Mouse (Mus musculus) ES-Bruce4 (cell line): Measurements from ENCODE around the gene Ncbp3. TPM values are rescaled to one million over a fixed set of nuclear protein-coding genes. Genes with fewer than 3 reads are reported as not detected.
"Not testable (repeated sequence)": the region's sequence is repeated elsewhere in the genome, so short reads cannot be mapped to it uniquely, and the experiment has no call there.

Source experiments
- H3K27ac ChIP-seq: 2 replicates; pipeline ENCODE4 v1.5.1; 2012; ENCODE audit warnings: low read length, inconsistent platforms; ENCODE audit not compliant: insufficient read depth
- H3K27me3 ChIP-seq: 2 replicates; pipeline ENCODE4 v1.6.1; 2012; ENCODE audit warnings: mild to moderate bottlenecking, low read length, inconsistent platforms; ENCODE audit not compliant: control insufficient read depth, poor library complexity, insufficient read depth, severe bottlenecking
- H3K36me3 ChIP-seq: 2 replicates; pipeline ENCODE4 v1.6.1; 2012; ENCODE audit warnings: inconsistent platforms, mild to moderate bottlenecking, low read length, moderate library complexity; ENCODE audit not compliant: control insufficient read depth, poor library complexity, insufficient read depth, severe bottlenecking
- H3K4me1 ChIP-seq: one replicate; pipeline ENCODE4 v1.8.1; 2011; ENCODE audit warnings: low read length; ENCODE audit not compliant: control insufficient read depth, insufficient read depth
- H3K4me3 ChIP-seq: 2 replicates; pipeline ENCODE4 v1.5.1; 2011; ENCODE audit warnings: low read depth, mild to moderate bottlenecking, low read length
- H3K9ac ChIP-seq: 2 replicates; pipeline ENCODE4 v1.6.1; 2012; ENCODE audit warnings: low read depth, mild to moderate bottlenecking, inconsistent platforms; ENCODE audit not compliant: poor library complexity, severe bottlenecking
- H3K9me3 ChIP-seq: replicated peaks from 2 replicates; pipeline ENCODE4 v1.6.1; 2012; ENCODE audit warnings: mild to moderate bottlenecking, low read length, inconsistent platforms; ENCODE audit not compliant: control insufficient read depth, poor library complexity, insufficient read depth, severe bottlenecking
- CTCF ChIP-seq: IDR thresholded peaks from one replicate; pipeline ENCODE4 v1.8.1; 2011; ENCODE audit warnings: low read depth, low read length
- EP300 ChIP-seq: IDR thresholded peaks from 2 replicates; pipeline ENCODE4 v1.6.1; 2011; ENCODE audit warnings: low read depth, low read length; ENCODE audit not compliant: insufficient read depth
- POLR2A ChIP-seq: IDR thresholded peaks from one replicate; pipeline ENCODE4 v1.8.1; 2011; ENCODE audit warnings: low read length; ENCODE audit not compliant: insufficient read depth
- polyA plus RNA-seq: library from polyadenylated mRNA; stranded (reverse); fragments of >200 nt; gene quantifications from 2 replicates; pipeline ENCODE4 v1.2.4, GENCODE M21; 2011; ENCODE audit warnings: low read depth; ENCODE audit not compliant: missing spikeins, insufficient read depth, insufficient read length

Gene Ncbp3
- polyA plus RNA-seq, 1 experiment = 17.9 TPM

DNA sequence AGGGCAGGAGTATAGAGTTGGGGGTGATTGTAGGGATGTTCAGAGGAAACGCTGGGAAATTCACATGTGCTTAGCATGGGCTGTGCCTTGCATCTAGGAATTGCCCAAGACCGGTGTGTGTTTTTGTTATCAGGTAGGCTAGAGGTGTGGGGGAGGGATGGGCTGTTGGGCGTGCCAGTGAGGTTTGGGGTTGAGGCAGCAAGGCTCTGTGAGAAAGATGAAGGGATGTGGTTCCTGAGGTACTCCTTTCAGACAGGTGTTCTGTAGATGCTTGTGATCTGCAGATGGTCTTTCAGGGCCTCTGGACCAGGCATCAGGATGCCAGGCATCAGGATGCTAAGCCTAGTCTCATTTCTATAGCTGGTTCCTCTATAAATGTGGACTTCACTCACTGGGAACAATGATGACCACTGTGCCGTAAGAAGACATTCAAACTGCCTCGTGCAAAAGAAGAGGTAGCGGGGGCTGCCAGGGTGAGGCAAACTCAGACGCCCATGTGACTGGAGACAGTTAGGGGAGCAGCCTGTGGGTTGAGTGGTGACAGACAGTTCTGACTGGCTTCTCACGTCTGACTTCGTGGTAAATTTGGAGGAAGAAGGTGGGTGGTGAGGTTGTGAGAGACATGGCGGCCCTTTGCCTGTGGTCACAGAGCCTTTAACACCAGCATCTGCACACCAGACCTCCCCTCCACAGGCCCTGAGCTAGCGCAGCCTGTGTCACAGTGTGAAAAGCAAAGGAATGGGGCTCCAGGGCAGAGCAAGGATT, 46.8 kb downstream of the Ncbp3 start:
- no peaks in the 10 kb centered on the region for H3K4me1 ChIP-seq
- no peak for TF ChIP-seq POLR2A
- no peak for TF ChIP-seq CTCF
- TF ChIP-seq EP300 = no peak
- no peak overlapping the region for H3K9ac ChIP-seq
- H3K9me3 ChIP-seq = no peaks in the 10 kb centered on the region
- no peaks in the 10 kb centered on the region for H3K36me3 ChIP-seq
- H3K27me3 ChIP-seq = no peaks in the 10 kb centered on the region
- H3K27ac ChIP-seq = no peak overlapping the region
- H3K4me3 ChIP-seq = no peak overlapping the region

DNA sequence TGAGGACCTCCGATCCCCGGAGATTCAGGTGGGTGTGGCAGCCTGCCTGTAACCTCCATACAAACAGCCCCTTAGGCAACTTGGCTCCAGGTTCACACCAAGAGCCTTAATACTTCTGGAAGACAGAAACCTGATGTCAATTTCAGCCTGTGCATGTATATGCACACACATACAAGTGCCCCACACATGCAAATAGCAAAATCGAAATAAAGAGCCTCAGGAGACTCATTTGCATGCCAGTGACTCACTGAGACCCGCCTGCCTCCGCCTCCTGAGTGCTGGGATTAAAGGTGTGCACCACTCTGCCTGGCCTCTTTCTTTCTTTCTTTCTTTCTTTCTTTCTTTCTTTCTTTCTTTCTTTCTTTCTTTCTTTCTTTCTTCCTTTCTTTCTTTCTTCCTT, 51.3 kb downstream of the Ncbp3 start:
- no peak overlapping the region for H3K27ac ChIP-seq
- H3K9me3 ChIP-seq = no peaks in the 10 kb centered on the region
- no peaks in the 10 kb centered on the region for H3K36me3 ChIP-seq
- no peaks in the 10 kb centered on the region for H3K4me1 ChIP-seq
- H3K9ac ChIP-seq = no peak overlapping the region
- no peaks in the 10 kb centered on the region for H3K27me3 ChIP-seq
- no peak for TF ChIP-seq EP300
- H3K4me3 ChIP-seq = no peak overlapping the region

DNA sequence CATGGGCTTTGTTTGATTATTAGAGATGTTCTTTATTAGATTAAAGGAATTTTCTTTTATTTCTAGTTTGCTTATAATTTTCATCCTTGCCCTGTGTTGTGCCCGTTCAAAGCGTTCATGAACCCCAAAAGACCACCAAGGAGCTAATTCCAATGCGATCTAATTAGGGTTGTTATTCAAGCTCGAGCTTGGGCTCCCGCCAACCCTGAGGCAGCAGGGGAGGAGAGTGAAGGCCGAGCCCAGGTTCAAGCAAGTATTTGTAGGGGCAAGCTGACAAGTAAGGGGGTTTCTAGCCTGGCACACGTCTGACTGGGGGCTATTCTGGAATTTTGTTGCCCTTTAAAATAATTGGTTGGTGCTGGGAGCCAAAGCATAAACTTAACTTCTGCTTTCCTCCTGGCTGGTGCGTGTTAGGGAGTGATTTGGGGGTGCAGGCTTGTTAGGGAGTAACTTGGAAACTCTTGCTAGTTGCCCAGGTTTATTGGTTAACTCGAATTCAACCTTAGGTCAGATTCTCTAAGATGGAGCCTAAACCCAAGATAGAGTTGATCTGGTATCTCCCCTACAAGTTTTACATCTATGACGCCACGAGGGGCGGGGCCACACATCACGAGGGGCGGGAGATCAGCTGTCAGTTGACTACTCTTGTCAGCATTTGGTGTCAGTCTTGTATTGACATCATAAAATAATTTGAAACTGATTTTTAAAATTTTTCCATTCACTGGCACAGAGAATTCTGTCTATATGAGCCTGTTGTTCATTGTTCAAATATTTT, 52.6 kb downstream of the Ncbp3 start:
- Histone ChIP-seq H3K9me3 (no peaks in the 10 kb centered on the region), H3K9ac (no peak overlapping the region), H3K36me3 (no peaks in the 10 kb centered on the region), H3K4me1 (no peaks in the 10 kb centered on the region), H3K27ac (no peak overlapping the region), H3K27me3 (no peaks in the 10 kb centered on the region), H3K4me3 (no peak overlapping the region)
- TF ChIP-seq POLR2A (no peak), CTCF (no peak), EP300 (no peak)

DNA sequence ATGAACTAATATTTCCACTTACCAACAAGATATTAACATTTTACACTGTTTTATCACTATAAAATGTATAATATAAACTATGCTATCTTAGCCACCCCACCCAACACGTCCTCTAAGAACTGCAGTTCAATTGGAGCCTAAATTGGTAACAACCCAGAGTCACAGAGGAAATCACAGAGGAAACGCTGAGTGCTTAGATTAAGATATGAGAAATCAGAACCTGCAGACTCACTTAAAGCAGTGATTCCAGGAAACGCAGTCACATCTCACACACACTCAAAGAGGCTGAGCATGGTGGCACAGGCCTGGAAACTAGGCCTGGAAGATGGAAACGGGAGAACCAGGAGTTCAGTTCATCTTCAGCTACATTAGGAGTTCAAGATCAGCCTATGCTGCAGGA, 53.7 kb downstream of the Ncbp3 start:
- H3K9me3 ChIP-seq = no peaks in the 10 kb centered on the region
- H3K4me1 ChIP-seq = no peaks in the 10 kb centered on the region
- no peak overlapping the region for H3K27ac ChIP-seq
- H3K27me3 ChIP-seq = no peaks in the 10 kb centered on the region
- TF ChIP-seq CTCF (no peak), POLR2A (no peak), EP300 (no peak)
- H3K4me3 ChIP-seq = no peak overlapping the region
- H3K36me3 ChIP-seq = no peaks in the 10 kb centered on the region
- no peak overlapping the region for H3K9ac ChIP-seq

DNA sequence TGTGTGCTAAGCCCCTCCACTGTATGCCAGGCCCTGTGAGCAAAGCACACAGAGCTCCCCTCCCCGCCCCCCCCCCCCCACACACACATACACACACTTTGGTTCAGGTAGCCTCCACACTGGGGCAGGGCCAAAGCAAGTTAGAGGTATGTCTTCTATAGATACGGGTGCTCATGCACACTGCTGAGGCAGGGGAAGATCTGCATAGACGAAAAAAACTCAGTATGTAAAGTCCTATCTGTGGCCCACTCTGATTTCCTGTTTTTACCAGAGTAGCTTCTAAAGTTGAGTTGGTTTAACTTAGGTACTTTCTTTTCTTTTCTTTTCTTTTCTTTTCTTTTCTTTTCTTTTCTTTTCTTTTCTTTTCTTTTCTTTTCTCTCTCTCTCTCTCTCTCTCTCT, 57.7 kb downstream of the Ncbp3 start:
- H3K27me3 ChIP-seq = no peaks in the 10 kb centered on the region
- no peak overlapping the region for H3K4me3 ChIP-seq
- H3K9ac ChIP-seq = no peak overlapping the region
- H3K27ac ChIP-seq = no peak overlapping the region
- H3K36me3 ChIP-seq = no peaks in the 10 kb centered on the region
- TF ChIP-seq EP300 = no peak
- TF ChIP-seq POLR2A = no peak
- no peak for TF ChIP-seq CTCF
- H3K9me3 ChIP-seq = no peaks in the 10 kb centered on the region
- H3K4me1 ChIP-seq = no peaks in the 10 kb centered on the region

DNA sequence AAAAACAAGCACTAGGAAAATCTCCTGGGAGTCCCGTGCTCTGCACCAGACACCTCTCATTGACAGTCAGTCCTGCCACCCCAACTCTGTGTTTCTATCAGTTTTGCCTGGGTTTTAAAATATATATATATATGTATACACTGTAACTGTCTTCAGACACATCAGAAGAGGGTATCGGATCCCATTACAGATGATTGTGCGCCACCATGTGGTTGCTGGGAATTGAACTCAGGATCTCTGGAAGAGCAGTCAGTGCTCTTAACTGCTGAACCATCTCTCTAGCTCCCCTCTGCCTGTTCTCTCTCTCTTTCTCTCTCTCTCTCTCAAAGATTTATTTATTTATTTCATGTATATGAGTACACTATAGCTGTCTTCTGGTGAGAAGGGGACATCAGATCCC, 59.8 kb downstream of the Ncbp3 start:
- not testable (repeated sequence) for H3K9ac ChIP-seq, H3K36me3 ChIP-seq, H3K4me1 ChIP-seq

More for the DNA sequence above, 59.8 kb downstream of the Ncbp3 start:
- not testable (repeated sequence) for H3K27ac ChIP-seq, H3K4me3 ChIP-seq, H3K9me3 ChIP-seq, H3K27me3 ChIP-seq
